Mouse (Mus musculus) cerebellum, adult 9-11 months (tissue): ENCODE data around the gene Slc25a31.

Experiments used
- DNase-seq: peaks from one replicate; pipeline ENCODE4 v3.0.0; 2022

Gene Slc25a31

GRCm38 (mm10) chr3:40738381-40738912, 29.8 kb downstream of the Slc25a31 start:
- DNase-seq: no peak

GRCm38 (mm10) chr3:40744024-40744835, 35.6 kb downstream of the Slc25a31 start, which contains the start of gene Hspa4l:
Gene Hspa4l (plus strand): TSS chr3:40744495.
- DNase-seq: peak; percentile 42

GRCm38 (mm10) chr3:40744836-40745660, 36.4 kb downstream of the Slc25a31 start:
- DNase-seq: peak; percentile 96

DNA sequence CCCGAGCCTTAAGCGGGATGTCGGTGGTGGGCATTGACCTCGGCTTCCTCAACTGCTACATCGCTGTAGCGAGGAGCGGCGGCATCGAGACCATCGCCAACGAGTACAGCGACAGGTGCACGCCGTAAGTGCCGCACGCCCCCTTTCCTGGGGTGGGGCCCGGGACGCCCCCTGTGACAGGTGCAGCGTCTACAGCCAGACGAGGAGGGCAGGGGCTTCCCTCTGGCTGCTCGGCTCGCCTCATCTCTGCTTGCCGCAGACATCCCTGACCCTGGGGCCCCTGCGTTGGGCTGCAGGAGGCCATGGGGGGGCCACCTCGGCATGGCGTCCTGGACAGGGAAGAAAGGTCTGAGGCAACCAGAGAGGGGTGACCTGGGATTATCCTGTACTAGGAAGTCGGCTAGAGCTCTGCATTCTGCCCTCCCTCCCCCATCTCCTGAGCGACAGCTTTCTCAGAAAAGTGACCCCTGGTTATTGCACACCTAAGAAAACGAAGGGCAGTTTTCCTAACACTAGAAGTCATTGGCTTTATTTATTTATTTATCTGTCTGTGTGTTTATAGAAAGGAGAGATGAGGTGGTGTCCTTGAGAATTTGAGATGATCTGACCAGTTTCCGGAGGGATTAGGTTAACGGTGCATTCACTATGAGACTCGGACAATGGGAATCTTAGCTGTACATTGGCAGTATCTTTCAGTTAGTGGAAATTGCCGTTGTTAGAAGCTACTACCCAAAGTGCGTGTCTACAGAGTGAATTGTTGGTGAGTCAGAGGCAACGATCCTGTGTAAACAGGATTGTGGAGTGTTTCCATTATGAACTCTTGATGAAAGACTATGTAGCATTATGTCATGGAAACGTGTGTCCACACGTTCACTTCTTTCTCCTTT, 37.2 kb downstream of the Slc25a31 start:
- DNase-seq: peak; percentile 23

- DNase-seq: no peak
These were observed 52.1 kb downstream of the Slc25a31 start for GRCm38 (mm10) chr3:40760746-40761145.

- DNase-seq: no peak
These were observed 52.7 kb downstream of the Slc25a31 start for GRCm38 (mm10) chr3:40761312-40761711.
